10 mouse cellular contexts compared by ENCODE assay signal in genomic region chr9:115858848-115859247, GRCm38 (mm10). TPM values are rescaled to one million over a fixed set of nuclear protein-coding genes. Genes with fewer than 3 reads are reported as not detected.
DNase-seq lines count a peak whose midpoint lies in the region; ATAC-seq and TF ChIP-seq lines count a peak whose summit lies in the region.
"Had no signal": no experiment of that assay in that cellular context is flagged by ENCODE, and none has a peak within 500 bp of the region (broad histone marks: within the 10 kb centered on the region; RNA-seq: fewer than 3 reads in every experiment).

No protein-coding gene starts in this region.

- no peaks in the 10 kb centered on the region for H3K4me1 ChIP-seq in ES-E14 (ENCODE audit: control insufficient read depth in 2 of 2, insufficient read depth in 2 of 2, low read length in 2 of 2, poor library complexity in 1 of 2)
- H3K4me1 ChIP-seq: stomach, embryonic 15.5 days had no signal

- in situ Hi-C loops in ES-E14 (cut with MboI; ENCODE audit: low sequenced_read_pairs in 2 of 2, unreplicated experiment in 2 of 2): no loop called here

- DNase-seq in adrenal gland, postnatal 14 days: peak; percentile 29
- DNase-seq in adrenal gland, adult 8-10 months: no peak
- peak; percentile 13 for DNase-seq in layer of hippocampus, adult 11-12 months (ENCODE audit: low spot score)
- no peak for DNase-seq in layer of hippocampus, adult 9-11 months
- DNase-seq in ES-E14 (ENCODE audit: low read depth, low spot score): no peak
- DNase-seq in ovary, postnatal 10 days (ENCODE audit: low spot score): no peak
- no peak for DNase-seq in ovary, adult 18-20 months (ENCODE audit: low spot score)
- DNase-seq: kidney, adult 11 months had no signal

- H3K27ac ChIP-seq in ES-E14 (ENCODE audit: insufficient read depth, low read depth, low read length, poor library complexity, severe bottlenecking): no peak overlapping the region
- H3K27ac ChIP-seq: stomach, embryonic 15.5 days had no signal

- no peak overlapping the region for H3K4me3 ChIP-seq in ES-E14 (ENCODE audit: insufficient read depth in 1 of 2, low read depth in 1 of 2, low read length in 2 of 2, poor library complexity in 1 of 2, severe bottlenecking in 1 of 2)
- H3K4me3 ChIP-seq: stomach, embryonic 15.5 days had no signal

- no peaks in the 10 kb centered on the region for H3K36me3 ChIP-seq in ES-E14 (ENCODE audit: control insufficient read depth, insufficient read depth, low read length, poor library complexity, severe bottlenecking)
- H3K36me3 ChIP-seq: stomach, embryonic 15.5 days had no signal

- no peaks in the 10 kb centered on the region for H3K9me3 ChIP-seq in ES-E14 (ENCODE audit: control insufficient read depth, insufficient read depth, low read depth, low read length)
- H3K9me3 ChIP-seq: stomach, embryonic 15.5 days had no signal

- H3K9ac ChIP-seq in ES-E14 (ENCODE audit: insufficient read depth, low read depth, low read length, poor library complexity, severe bottlenecking): no peak overlapping the region
- H3K9ac ChIP-seq: stomach, embryonic 15.5 days had no signal

- peak; percentile 58 for ATAC-seq in megakaryocyte progenitor cell, adult 5-6 weeks (replicated peaks; ENCODE audit: poor library complexity)

TF ChIP-seq in ES-E14, 5 proteins besides CTCF, POLR2A, EP300 and RAD21:
- no peak for TF ChIP-seq ZNF384 (IDR thresholded peaks at IDR 0.05; ENCODE audit: low read depth, low read length)
- TF ChIP-seq HCFC1 (IDR thresholded peaks at IDR 0.05; ENCODE audit: borderline replicate concordance, insufficient read depth, low read length): no peak
- peak; percentile 7; the same call in 1 of the 2 replicates for TF ChIP-seq ZC3H11A (IDR thresholded peaks at IDR 0.05; ENCODE audit: borderline replicate concordance, low read depth, low read length)
- TF ChIP-seq CHD2 (IDR thresholded peaks at IDR 0.05; ENCODE audit: low read depth, low read length): no peak
- TF ChIP-seq MAFK (IDR thresholded peaks at IDR 0.05; ENCODE audit: insufficient read depth, low read depth, low read length): no peak

RNA-seq across cellular contexts. Expression of gene Gadl1, which starts 50.4 kb away (rescaled TPM):
- total RNA-seq in adrenal gland, postnatal 14 days (2021): 0.11 TPM in 1 of 2 replicates, not detected in the other
- total RNA-seq in adrenal gland, adult 8-10 months (2022): under 1 TPM in 2 of 4 experiments, not detected in 2; 0.17 to 0.31 TPM
- total RNA-seq in ES-E14 (2012; rRNA removed): not detected in 2 replicates
- 0.22 TPM in 1 of 2 replicates, not detected in the other for total RNA-seq in megakaryocyte progenitor cell, adult 5-6 weeks (2015)
- 0.20 and 0.71 TPM in 2 replicates for total RNA-seq in megakaryocyte progenitor cell, adult 5-6 weeks (2017)

Comparison
In these comparisons a context has a peak if more than half of its experiments do, and no peak if none do; other contexts are left out.
1. DNase-seq: peak in adrenal gland, postnatal 14 days (single experiment) and layer of hippocampus, adult 11-12 months (single experiment); none in adrenal gland, adult 8-10 months (single experiment), layer of hippocampus, adult 9-11 months (single experiment), ES-E14 (single experiment), ovary, postnatal 10 days (single experiment) and ovary, adult 18-20 months (single experiment).